Mouse (Mus musculus) E14TG2a.4 (cell line): ENCODE measurements at regions not wholly inside any gene's neighbourhood (a gene's known extent, or its start where the extent isn't known, plus 50 kb on each side); places are given as distances from the start of the nearest gene placed in this dataset.
A peak's percentile ranks its signal among the peaks of the same experiment; 100 is the strongest.
"Not testable (repeated sequence)": the region's sequence is repeated elsewhere in the genome, so short reads cannot be mapped to it uniquely, and the experiment has no call there.

Experiments
- H3K27me3 ChIP-seq: 2 replicates; pipeline ENCODE4 v1.6.1; 2014; ENCODE audit warnings: low read length, control low read depth; ENCODE audit not compliant: insufficient read depth
- H3K36me3 ChIP-seq: 2 replicates; pipeline ENCODE4 v1.6.1; 2014; ENCODE audit warnings: low read length, control low read depth; ENCODE audit not compliant: insufficient read depth
- H3K4me1 ChIP-seq: replicated peaks from 2 replicates; pipeline ENCODE4 v1.6.1; 2014; ENCODE audit warnings: low read depth, low read length, control low read depth
- H3K4me3 ChIP-seq: replicated peaks from 2 replicates; pipeline ENCODE4 v1.5.1; 2014; ENCODE audit warnings: mild to moderate bottlenecking, low read length
- H3K9me3 ChIP-seq: 2 replicates; pipeline ENCODE4 v1.6.1; 2014; ENCODE audit warnings: low read length, control low read depth
- CTCF ChIP-seq: conservative IDR thresholded peaks from 2 replicates; pipeline ENCODE4 v1.5.1; 2014; ENCODE audit warnings: low read length

GRCm38 (mm10) chr8:20261452-20262181 is 101.4 kb downstream of the Gm15319 start:
- not testable (repeated sequence) for H3K4me1 ChIP-seq, H3K27me3 ChIP-seq, H3K9me3 ChIP-seq, H3K36me3 ChIP-seq, H3K4me3 ChIP-seq
- TF ChIP-seq CTCF = peak; percentile 11

- not testable (repeated sequence) for H3K4me3 ChIP-seq, H3K27me3 ChIP-seq, H3K9me3 ChIP-seq, H3K36me3 ChIP-seq, H3K4me1 ChIP-seq
Observed at GRCm38 (mm10) chr8:20261007-20261406, 102.0 kb downstream of the Gm15319 start.

- not testable (repeated sequence) for H3K4me3 ChIP-seq, H3K9me3 ChIP-seq, H3K36me3 ChIP-seq, H3K4me1 ChIP-seq, H3K27me3 ChIP-seq
Observed at GRCm38 (mm10) chr8:20260125-20260640, 102.8 kb downstream of the Gm15319 start.

- H3K4me3 ChIP-seq, H3K9me3 ChIP-seq, H3K27me3 ChIP-seq, H3K4me1 ChIP-seq, H3K36me3 ChIP-seq: not testable (repeated sequence)
Observed at GRCm38 (mm10) chr8:20259662-20260061, 103.3 kb downstream of the Gm15319 start.
